Mouse (Mus musculus): ENCODE measurements around the gene 4930404N11Rik. TPM values are rescaled to one million over a fixed set of nuclear protein-coding genes. Genes with fewer than 3 reads are reported as not detected.

Gene 4930404N11Rik
- polyA plus RNA-seq, 1 experiment from 2014 or later = 1.5 TPM

DNA sequence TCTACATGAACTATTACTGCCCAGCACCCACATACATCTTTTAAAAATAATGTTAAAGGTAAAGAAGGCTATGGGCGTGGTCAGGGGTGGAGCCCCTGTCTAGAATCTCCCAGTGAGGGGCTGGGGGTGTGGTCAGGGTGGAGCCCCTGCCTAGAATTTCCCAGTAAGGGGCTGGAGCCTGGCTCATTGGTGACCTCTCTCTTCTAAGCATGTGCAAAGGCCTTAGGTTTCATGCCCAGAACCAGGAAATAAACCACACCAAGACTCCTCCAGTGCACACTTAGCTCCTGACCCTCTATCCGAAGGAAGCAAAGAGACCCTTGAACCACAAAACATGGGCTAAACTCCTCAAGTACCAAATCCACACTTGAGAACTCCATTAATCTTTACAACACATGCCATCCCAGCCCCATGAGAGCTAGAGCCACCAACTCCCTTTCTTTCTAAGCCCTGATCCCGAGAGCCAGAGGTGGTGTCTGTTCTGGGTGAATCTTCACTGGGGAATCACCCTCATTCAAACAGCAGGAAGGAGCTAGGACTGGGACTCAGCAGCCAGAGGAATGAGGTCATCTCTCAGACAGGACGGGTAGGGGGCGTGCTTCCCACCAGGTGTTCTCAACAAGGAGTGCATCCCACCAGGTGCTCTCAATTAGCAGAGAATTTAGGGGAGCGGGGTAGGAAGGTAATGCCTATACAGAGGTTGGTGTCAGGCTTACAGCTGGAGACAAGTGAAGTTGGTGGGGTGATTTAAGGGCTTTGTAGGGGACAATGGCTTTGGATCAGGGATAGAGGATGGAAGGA lies 11.1 kb upstream of the 4930404N11Rik start:
- Histone ChIP-seq H3K9me3 (ENCODE audit: control insufficient read depth) (no peaks in the 10 kb centered on the region), H3K4me3 (ENCODE audit: low read depth, low read length) (peak overlapping the region; percentile 86), H3K27ac (ENCODE audit: low read depth, low read length) (no peak overlapping the region; the same call in 1 of the 2 replicates), H3K4me1 (replicated peaks; ENCODE audit: control insufficient read depth, insufficient read depth, low read length) (peaks cover 11% of the 10 kb centered on the region), H3K4me2 (replicated peaks; ENCODE audit: low read depth) (peak overlapping the region; percentile 93), H3K27me3 (replicated peaks; ENCODE audit: control insufficient read depth, insufficient read depth, low read length) (no peaks in the 10 kb centered on the region), H3K36me3 (ENCODE audit: control insufficient read depth, insufficient read depth) (peaks cover 31% of the 10 kb centered on the region), H3K9ac (ENCODE audit: low read depth, low read length) (0 out of 2 replicates have a peak overlapping the region, but pooled peaks have one; percentile 91)
- ATAC-seq = no peak
- TF ChIP-seq CTCF (IDR thresholded peaks at IDR 0.05; ENCODE audit: low read depth) = peak; percentile 31; the same call in 1 of the 2 replicates
- 17% methylated on average over 6 of the region's 6 CpGs for WGBS

DNA sequence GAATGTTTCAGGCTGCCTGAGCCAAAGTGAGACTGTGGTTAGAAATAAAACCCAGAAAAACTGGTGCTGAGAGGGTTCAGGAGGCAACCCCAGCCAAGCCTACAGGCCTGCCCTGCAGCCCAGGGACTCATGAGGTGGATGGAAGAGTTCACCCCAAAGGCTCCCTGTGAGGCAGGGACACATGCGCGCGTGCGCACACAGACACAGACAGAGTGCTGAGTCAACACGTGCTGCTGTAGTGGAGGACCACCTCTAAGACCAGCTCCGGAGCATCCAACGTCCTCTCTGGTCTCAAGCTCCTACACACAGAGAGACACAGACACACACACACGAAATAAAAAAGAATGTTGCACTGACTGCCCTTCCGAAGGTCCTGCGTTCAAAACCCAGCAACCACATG lies 9.7 kb upstream of the 4930404N11Rik start:
- no peak for ATAC-seq
- no peak overlapping the region for H3K4me2 ChIP-seq (replicated peaks; ENCODE audit: low read depth)

GRCm38 (mm10) chr10:81367207-81367495 lies 1.5 kb upstream of the 4930404N11Rik start:
- no peak for ATAC-seq
- Histone ChIP-seq H3K9ac (ENCODE audit: low read depth, low read length) (no peak overlapping the region), H3K27ac (ENCODE audit: low read depth, low read length) (no peak overlapping the region), H3K4me3 (ENCODE audit: low read depth, low read length) (no peak overlapping the region), H3K9me3 (ENCODE audit: control insufficient read depth) (no peaks in the 10 kb centered on the region), H3K36me3 (ENCODE audit: control insufficient read depth, insufficient read depth) (peaks cover 67% of the 10 kb centered on the region), H3K27me3 (replicated peaks; ENCODE audit: control insufficient read depth, insufficient read depth, low read length) (no peaks in the 10 kb centered on the region), H3K4me1 (replicated peaks; ENCODE audit: control insufficient read depth, insufficient read depth, low read length) (peaks cover 32% of the 10 kb centered on the region), H3K4me2 (replicated peaks; ENCODE audit: low read depth) (no peak overlapping the region)
- 89% methylated on average over 6 of the region's 6 CpGs for WGBS
- no peak for TF ChIP-seq CTCF (IDR thresholded peaks at IDR 0.05; ENCODE audit: low read depth)

More for the DNA sequence above, 9.7 kb upstream of the 4930404N11Rik start:
- H3K9ac ChIP-seq (ENCODE audit: low read depth, low read length) = no peak overlapping the region
- no peak for TF ChIP-seq CTCF (IDR thresholded peaks at IDR 0.05; ENCODE audit: low read depth)
- H3K4me1 ChIP-seq (replicated peaks; ENCODE audit: control insufficient read depth, insufficient read depth, low read length) = peaks cover 11% of the 10 kb centered on the region
- no peak overlapping the region for H3K27ac ChIP-seq (ENCODE audit: low read depth, low read length)
- H3K36me3 ChIP-seq (ENCODE audit: control insufficient read depth, insufficient read depth) = peaks cover 46% of the 10 kb centered on the region
- no peak overlapping the region for H3K4me3 ChIP-seq (ENCODE audit: low read depth, low read length)
- H3K27me3 ChIP-seq (replicated peaks; ENCODE audit: control insufficient read depth, insufficient read depth, low read length) = no peaks in the 10 kb centered on the region
- H3K9me3 ChIP-seq (ENCODE audit: control insufficient read depth) = no peaks in the 10 kb centered on the region
- WGBS = 90% methylated on average over 10 of the region's 10 CpGs

DNA sequence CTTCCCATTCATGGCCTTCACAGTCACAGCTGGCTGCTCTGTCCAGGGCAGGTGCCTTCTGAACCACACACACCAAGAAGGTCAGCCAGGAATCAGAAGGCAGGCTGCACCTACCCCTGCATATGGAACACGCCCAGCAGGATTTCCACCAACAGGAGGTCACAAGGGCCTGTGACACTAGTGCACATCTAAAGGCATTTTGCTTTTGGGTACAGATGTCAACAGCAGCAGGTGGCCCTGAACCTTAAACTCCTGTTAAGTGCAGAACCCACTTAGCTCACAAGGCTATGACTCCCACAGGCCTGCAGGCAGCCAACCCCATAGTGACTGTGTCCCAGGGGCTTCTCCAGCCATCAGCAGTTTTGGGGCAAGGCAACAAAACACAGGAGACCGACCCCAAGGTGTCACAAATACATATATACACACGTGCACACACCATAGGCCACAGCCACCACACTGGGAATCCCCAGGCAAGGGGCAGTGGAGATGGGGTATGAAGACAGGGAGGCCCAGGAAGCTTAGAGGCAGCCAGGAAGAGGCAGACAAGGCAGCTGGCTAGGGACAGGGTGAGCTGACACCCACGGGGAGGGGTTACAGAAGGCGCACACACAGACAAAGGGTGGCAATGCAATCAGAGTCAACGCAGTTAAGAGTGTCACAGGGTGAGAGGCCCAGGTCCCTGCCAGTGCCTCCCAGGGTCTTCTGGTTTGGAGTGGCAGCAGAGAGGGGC lies 1.0 kb upstream of the 4930404N11Rik start:
- peak; percentile 9 for ATAC-seq
- WGBS = 55% methylated on average over 6 of the region's 6 CpGs

DNA sequence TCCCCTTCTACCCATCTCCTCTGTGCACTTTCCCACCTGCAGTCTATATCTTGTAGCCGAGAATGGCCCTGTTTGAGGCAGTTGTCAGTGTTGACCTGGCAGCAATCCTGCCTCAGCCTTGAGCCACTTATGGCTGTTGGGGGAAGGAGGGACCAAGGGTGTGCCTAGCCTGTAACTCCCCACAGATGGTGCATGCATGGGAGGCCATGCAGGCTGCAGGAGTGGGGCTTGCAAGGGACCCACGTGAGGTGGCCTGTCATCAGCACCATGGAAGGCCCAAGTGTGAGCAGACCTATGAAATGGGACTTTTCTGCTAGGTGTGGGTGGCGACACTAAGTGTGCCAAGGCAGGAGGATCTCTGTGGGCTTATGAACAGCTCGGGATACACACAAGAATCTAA lies 543 bp downstream of the 4930404N11Rik start:
- no peaks in the 10 kb centered on the region for H3K27me3 ChIP-seq (replicated peaks; ENCODE audit: control insufficient read depth, insufficient read depth, low read length)
- WGBS = 26% methylated on average over 4 of the region's 4 CpGs
- no peak overlapping the region for H3K4me3 ChIP-seq (ENCODE audit: low read depth, low read length)
- no peak overlapping the region for H3K9ac ChIP-seq (ENCODE audit: low read depth, low read length)
- no peak for ATAC-seq
- no peaks in the 10 kb centered on the region for H3K9me3 ChIP-seq (ENCODE audit: control insufficient read depth)
- 0 out of 2 replicates have a peak overlapping the region, but pooled peaks have one; percentile 47 for H3K27ac ChIP-seq (ENCODE audit: low read depth, low read length)
- H3K4me1 ChIP-seq (replicated peaks; ENCODE audit: control insufficient read depth, insufficient read depth, low read length) = peaks cover 34% of the 10 kb centered on the region
- TF ChIP-seq CTCF (IDR thresholded peaks at IDR 0.05; ENCODE audit: low read depth) = no peak
- peaks cover 58% of the 10 kb centered on the region for H3K36me3 ChIP-seq (ENCODE audit: control insufficient read depth, insufficient read depth)
- peak overlapping the region; percentile 57 for H3K4me2 ChIP-seq (replicated peaks; ENCODE audit: low read depth)

More for the DNA sequence above, 1.0 kb upstream of the 4930404N11Rik start:
- no peak for TF ChIP-seq CTCF (IDR thresholded peaks at IDR 0.05; ENCODE audit: low read depth)
- Histone ChIP-seq H3K27ac (ENCODE audit: low read depth, low read length) (peak overlapping the region; percentile 47; the same call in 1 of the 2 replicates), H3K36me3 (ENCODE audit: control insufficient read depth, insufficient read depth) (peaks cover 70% of the 10 kb centered on the region), H3K9me3 (ENCODE audit: control insufficient read depth) (no peaks in the 10 kb centered on the region), H3K27me3 (replicated peaks; ENCODE audit: control insufficient read depth, insufficient read depth, low read length) (no peaks in the 10 kb centered on the region), H3K4me2 (replicated peaks; ENCODE audit: low read depth) (no peak overlapping the region), H3K4me3 (ENCODE audit: low read depth, low read length) (no peak overlapping the region), H3K4me1 (replicated peaks; ENCODE audit: control insufficient read depth, insufficient read depth, low read length) (peaks cover 34% of the 10 kb centered on the region), H3K9ac (ENCODE audit: low read depth, low read length) (no peak overlapping the region)

DNA sequence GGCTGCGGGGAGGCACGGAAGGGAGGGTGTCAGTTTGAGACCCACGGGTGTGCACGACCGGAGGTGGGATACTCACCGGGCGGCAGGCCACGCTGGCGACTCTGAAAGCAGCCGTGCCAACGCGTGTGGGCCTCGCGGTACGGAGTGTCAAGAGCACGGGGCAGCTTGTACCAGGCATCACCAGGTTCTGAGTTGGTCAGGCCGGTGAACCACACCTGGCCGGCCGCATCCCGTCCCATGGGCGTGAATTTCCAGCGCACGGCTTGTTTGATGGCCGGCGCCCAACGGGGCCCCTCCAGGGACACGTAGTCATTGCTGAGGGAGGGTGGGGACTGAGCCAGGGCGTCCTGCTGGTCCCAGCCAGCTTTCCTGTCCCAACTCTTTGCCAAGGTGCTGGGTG lies 950 bp downstream of the 4930404N11Rik start:
- H3K9ac ChIP-seq (ENCODE audit: low read depth, low read length) = no peak overlapping the region
- H3K27ac ChIP-seq (ENCODE audit: low read depth, low read length) = no peak overlapping the region
- no peaks in the 10 kb centered on the region for H3K9me3 ChIP-seq (ENCODE audit: control insufficient read depth)
- peaks cover 34% of the 10 kb centered on the region for H3K4me1 ChIP-seq (replicated peaks; ENCODE audit: control insufficient read depth, insufficient read depth, low read length)
- H3K27me3 ChIP-seq (replicated peaks; ENCODE audit: control insufficient read depth, insufficient read depth, low read length) = no peaks in the 10 kb centered on the region
- H3K4me2 ChIP-seq (replicated peaks; ENCODE audit: low read depth) = peak overlapping the region; percentile 57
- TF ChIP-seq CTCF (IDR thresholded peaks at IDR 0.05; ENCODE audit: low read depth) = no peak
- H3K36me3 ChIP-seq (ENCODE audit: control insufficient read depth, insufficient read depth) = peaks cover 54% of the 10 kb centered on the region
- WGBS = 18% methylated on average over 28 of the region's 28 CpGs
- peak overlapping the region; percentile 16; the same call in 1 of the 2 replicates for H3K4me3 ChIP-seq (ENCODE audit: low read depth, low read length)
- ATAC-seq = no peak

All from intestine, postnatal 0 days (tissue).